Mouse (Mus musculus) adrenal gland, adult 8-10 months (tissue): Measurements from ENCODE around the gene Trim33. TPM values are rescaled to one million over a fixed set of nuclear protein-coding genes. Genes with fewer than 3 reads are reported as not detected.

Experiments used
- DNase-seq: peaks from one replicate; pipeline ENCODE4 v3.0.0; 2022
- total RNA-seq, 4 experiments: library from RNA; stranded (reverse); gene quantifications; 2 replicates each; pipeline ENCODE4 v1.2.4; 2022

The Trim33 gene
- 10 to 100 TPM; 36.0 to 50.9 (median 46.6) TPM for total RNA-seq

DNA sequence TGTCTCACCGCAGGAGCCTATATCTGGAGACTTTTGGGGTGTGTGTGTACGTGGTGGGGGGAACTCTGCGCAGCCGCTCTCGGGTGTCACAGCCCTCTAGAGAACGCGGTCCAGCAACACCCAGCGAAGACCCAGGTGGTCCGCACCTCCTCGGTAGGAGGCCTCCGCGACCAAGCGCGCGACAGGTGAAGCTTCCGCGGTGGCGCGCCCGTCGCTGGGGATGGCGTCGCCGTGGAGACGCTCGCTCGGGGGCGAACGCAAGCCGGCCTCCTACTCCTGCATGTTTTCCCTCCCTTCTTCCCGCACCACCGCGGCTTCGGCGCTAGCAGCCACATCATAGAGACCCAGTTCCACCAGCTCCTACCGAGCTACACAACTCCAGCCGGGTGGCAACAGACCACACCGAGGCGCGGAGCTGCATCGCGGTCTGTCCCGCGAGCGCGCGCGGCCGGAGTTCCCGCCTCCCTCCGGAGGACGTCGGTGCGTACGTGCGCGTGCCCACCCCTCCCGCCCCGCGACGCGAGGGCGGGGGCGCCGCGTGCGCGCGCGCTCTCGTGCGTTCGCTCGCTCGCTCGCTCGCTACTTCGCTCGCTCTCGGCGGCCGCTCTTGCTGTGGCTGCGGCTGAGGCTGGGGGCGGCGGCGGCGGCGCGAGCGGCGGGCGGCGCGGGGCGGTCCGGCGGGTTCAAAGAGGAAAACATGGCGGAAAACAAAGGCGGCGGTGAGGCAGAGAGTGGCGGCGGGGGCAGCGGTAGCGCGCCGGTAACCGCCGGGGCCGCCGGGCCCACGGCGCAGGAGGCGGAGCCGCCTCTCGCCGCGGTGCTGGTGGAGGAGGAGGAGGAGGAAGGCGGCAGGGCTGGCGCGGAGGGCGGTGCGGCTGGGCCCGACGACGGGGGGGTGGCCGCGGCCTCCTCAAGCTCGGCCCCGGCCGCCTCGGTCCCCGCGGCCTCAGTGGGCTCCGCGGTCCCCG is at the start of gene Trim33:
Gene Trim33, plus strand, starts transcription at position 112 of the 968 bp plus-strand sequence.
- DNase-seq: peak; percentile 79

DNA sequence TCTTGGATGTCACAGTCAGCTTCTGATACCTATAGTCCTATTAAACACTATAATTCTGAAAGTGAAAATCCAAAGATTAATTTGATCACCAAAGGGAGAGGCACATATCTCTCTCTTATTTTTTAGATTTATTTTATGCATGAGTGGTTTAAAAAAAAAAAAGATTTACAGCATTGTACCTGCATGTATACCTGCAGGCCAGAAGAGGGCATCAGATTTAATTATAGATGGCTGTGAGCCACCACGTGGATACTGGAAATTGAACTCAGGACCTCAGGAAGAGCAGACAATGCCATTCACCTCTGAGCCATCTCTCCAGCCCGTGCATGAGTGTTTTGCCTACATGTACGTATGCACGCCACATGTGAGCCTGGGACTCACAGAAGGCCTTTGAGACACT is 46.7 kb upstream of the Trim33 start:
- no peak for DNase-seq

DNA sequence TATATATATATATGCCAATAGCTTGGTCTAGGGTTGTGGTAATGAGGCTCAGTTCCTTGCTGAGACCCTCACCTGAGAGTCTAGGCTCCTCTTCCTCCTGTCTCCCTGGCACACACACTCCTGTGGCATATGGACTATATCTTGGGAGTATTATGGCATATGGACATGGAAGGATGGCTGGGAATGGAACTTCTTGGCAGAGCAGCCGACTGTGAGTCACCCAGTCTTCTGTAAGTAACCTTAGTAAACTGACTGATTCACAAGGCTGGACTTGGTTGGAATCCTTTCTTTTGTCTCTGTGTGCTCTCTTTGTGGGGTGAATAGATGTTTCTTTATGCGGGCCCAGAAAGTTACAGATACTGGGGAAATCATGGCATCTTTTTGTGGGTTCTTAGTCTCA is 37.6 kb upstream of the Trim33 start:
- DNase-seq: no peak

DNA sequence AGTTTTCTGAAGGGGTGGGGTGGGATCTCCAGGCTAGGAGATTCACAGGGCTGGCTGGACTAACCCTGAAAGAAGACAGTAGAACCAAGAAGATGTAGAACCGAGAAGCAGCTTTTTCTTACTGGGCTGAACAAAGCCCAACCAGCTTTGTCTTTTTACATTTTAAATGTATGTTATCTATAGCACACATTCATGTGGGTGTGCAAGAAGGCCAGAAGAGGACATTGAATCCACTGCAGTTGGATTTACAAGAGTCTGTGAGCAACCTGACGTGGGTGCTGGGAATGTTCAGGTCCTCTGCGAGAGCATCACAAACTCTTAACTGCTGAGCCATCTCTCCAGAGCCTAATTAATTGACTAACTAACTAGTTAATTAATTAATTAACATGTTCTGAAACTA is 36.9 kb upstream of the Trim33 start:
- DNase-seq: no peak

DNA sequence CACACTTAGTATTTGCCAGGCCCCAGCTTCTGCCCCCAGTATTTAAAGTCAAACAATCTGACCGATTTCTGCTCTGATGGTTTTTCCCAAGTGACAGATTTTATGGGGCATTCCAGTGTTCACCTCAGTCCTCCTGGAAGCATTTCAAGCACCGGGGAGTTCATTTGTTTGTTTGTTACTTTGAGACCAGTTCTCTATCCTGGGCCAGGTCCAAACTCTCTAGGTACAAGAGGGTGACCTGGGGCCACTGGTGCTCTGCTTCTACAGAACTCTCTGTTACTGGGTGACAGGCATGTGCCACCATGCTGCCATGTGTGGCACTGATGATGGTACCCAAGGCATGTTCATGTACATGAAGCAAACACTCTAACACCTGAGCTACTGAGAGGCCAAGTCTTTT is 35.6 kb upstream of the Trim33 start:
- DNase-seq: no peak

DNA sequence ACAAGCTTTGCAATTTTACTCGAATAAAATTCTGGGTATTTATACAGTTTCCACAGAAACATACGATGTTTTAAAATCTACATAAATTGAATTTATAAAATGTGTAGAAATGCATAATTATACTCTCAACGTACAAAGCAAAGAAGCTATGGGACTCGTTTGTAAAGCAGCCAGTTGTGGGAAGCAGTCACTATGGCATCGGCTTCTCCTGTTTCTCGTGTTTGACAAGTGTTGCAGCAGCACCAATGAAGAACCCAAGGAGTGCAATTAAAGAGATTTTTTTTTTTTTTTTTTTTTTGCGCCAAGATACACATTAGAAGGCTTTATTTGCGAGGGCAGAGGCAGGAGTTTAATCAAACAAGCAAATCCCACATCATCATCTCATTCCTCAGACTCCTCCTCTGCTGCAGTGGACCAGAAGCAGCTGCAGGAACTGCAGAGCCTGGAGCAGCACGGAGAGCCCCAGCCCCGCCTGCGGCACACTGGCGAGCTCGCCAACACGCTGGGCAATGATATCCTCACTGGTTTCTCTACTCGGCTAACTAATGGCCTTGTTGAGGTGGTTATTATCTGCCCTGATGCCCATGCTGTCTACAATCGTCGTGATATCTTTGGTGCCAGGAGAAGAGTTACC is 32.3 kb upstream of the Trim33 start:
- DNase-seq: no peak

GRCm38 (mm10) chr3:103256089-103256819 is 22.8 kb upstream of the Trim33 start:
- DNase-seq: no peak

- peak; percentile 57 for DNase-seq
Observed at GRCm38 (mm10) chr3:103262802-103263417, 16.2 kb upstream of the Trim33 start.

- DNase-seq: peak; percentile 15
Observed at GRCm38 (mm10) chr3:103278561-103279181, 422 bp upstream of the Trim33 start.

GRCm38 (mm10) chr3:103280241-103280761 is 1.2 kb downstream of the Trim33 start:
- DNase-seq: peak; percentile 48

GRCm38 (mm10) chr3:103280875-103281274 is 1.8 kb downstream of the Trim33 start:
- DNase-seq: no peak

DNA sequence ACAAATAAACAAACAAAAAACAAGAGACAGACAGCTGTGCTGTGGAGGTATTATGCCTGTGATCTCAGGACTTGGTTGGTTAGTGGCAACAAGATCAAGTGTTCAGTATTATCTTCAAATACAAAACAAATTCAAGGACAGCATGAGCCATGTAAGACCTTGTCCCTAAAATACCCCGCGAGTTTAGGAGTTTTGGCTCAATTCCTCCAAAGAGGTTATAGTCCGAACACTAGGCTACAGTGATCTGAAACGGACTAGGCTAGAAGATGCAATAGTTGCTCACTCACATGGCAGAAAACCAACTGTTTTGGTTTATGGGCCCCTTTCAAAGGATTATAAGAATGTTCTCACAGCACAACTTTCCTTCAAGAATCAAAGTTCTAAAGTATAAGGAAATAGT is 9.7 kb downstream of the Trim33 start:
- DNase-seq: peak; percentile 41

GRCm38 (mm10) chr3:103291087-103291486 is 12.0 kb downstream of the Trim33 start:
- no peak for DNase-seq

DNA sequence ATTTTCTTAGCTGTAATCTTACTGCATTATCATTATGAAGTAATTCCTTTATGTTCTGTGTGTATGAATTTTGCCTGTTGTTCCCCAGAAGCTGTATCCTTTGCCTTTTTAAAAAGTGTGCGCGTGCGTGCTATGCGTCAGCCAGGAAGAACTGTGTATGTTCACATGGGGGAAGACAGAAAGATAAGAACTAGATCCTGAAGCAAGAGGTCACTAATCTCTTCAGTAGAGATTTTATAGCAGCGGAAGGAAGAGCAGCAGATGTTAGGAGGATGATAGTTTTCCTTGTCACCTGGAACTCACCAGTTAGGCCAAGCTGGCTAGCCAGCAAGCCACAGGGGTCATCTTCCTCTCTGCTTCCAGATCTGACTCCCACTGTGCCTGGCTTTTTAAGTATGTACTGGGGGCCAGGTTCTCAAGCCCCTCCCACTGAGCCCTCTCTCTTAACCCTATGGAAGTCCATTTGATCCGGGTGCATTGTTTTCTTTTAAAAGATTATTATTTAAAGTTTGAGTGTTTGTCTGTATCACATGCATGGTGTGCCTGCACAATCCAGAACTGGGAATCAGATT is 26.4 kb downstream of the Trim33 start:
- DNase-seq: no peak

- DNase-seq: no peak
Observed at GRCm38 (mm10) chr3:103309252-103309651, 30.2 kb downstream of the Trim33 start.

DNA sequence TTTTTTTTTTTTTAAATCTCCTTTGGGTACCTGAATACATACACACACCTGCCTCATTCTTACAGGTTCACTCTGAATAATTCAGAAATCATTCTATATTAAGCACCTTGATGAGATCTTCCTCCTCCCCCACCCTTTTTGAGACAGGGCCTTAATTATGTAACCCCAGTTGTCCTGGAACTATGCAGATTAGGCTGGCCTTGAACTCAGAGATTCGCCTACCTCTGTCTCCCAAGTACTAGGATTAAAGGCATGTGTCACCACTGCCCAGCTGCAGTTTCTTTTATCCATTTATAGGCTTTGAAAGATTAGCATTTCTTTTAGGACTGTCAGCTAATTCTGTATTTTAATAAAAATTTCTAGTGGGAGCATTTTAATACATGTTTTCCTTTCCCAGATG is 30.7 kb downstream of the Trim33 start:
- DNase-seq: no peak

GRCm38 (mm10) chr3:103314291-103314690 is 35.2 kb downstream of the Trim33 start:
- no peak for DNase-seq

DNA sequence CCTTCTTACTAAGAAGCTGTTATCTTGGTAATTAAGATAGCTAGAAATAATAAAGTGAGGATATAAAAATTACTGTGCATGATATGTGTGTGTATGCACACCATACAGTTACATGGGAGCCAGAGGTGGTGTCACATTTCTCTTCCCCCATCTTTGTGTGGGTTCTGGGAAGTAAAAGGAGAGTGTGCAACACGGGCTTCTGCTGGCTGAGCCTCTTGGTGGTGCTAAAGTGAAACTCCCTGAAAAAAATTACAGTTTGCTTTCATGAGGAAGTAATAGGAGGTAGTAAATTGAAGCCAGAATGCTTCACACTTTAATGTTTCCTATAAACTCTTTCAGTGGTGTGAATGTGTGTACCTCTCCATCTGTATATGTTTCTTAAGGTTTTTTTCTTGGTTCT is 56.3 kb downstream of the Trim33 start:
- DNase-seq: no peak

GRCm38 (mm10) chr3:103346658-103347057 is 67.6 kb downstream of the Trim33 start:
- no peak for DNase-seq

DNA sequence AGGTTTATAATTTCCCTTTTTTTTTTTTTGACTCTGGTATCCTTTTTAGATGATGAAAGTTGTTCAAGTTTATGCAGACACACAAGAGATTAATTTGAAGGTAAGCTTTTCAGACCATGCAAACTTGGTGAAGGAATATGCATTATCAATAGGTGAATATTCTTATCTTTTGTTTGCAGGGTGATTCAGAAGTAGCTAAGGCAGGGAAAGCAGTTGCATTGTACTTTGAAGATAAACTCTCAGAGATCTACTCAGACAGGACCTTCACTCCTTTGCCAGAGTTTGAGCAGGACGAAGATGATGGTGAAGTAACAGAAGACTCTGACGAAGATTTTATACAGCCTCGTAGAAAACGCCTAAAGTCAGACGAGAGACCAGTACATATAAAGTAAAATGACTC is 74.4 kb downstream of the Trim33 start:
- DNase-seq: no peak

DNA sequence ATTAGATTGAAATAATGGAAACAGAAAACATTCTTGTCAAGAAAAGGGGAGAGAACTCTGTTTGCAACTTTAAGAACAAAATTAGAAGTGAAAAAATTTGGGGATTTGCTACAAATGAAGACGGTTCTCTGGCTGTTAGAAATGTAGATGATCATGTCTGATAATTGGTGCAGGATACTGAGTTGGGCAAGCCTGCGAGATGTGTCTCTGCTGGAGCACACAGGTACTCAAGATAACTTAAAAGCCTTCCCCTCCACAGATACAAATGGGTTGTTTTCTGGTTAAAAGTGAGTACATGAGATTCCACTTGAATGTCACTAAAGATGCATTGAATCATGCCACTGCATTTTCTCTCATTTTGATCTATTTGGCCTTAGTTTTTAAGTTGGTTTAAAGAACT is 74.9 kb downstream of the Trim33 start:
- DNase-seq: no peak

DNA sequence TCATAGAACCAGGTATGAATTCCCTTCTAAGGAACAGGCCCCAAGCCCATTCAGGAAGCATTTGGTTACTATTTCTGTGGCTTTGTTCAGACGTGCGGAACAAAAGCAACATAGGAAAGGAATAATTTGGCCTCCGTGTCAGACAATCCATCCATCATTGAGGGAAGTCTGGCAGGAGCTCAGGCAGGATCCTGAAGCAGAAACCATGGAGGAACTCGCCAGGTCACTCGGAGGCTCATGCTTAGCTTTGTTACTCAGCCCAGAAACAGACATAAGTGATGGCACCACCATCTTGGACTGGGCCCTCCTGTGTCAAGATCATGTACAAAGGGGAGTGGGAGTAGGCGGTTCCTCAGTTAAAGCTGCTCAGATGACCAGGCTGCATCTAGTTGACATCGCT is 82.1 kb downstream of the Trim33 start:
- no peak for DNase-seq
